Mouse (Mus musculus) C2C12 (cell line): Measurements from ENCODE around the gene Inip.

Experiments used
- CEBPB ChIP-seq: IDR thresholded peaks from one replicate; pipeline ENCODE4 v1.6.1; 2011; ENCODE audit warnings: low read depth, mild to moderate bottlenecking, control low read depth, moderate library complexity
- CTCF ChIP-seq: IDR thresholded peaks from one replicate; pipeline ENCODE4 v1.5.1; 2011; ENCODE audit not compliant: control insufficient read depth, insufficient read depth, insufficient read length
- FOSL1 ChIP-seq: IDR thresholded peaks from one replicate; pipeline ENCODE4 v1.8.0; 2011; ENCODE audit warnings: mild to moderate bottlenecking, low read length; ENCODE audit not compliant: poor library complexity, insufficient read depth, severe bottlenecking
- MAX ChIP-seq: IDR thresholded peaks from one replicate; pipeline ENCODE4 v1.6.1; 2011; ENCODE audit warnings: mild to moderate bottlenecking, control low read depth
- MYOG ChIP-seq: IDR thresholded peaks from one replicate; pipeline ENCODE4 v1.6.1; 2011; ENCODE audit not compliant: control insufficient read depth, insufficient read length; ENCODE audit errors: extremely low read depth
- USF1 ChIP-seq: IDR thresholded peaks from one replicate; pipeline ENCODE4 v1.6.1; 2011; ENCODE audit warnings: low read depth, mild to moderate bottlenecking, control low read depth, moderate library complexity

DNA sequence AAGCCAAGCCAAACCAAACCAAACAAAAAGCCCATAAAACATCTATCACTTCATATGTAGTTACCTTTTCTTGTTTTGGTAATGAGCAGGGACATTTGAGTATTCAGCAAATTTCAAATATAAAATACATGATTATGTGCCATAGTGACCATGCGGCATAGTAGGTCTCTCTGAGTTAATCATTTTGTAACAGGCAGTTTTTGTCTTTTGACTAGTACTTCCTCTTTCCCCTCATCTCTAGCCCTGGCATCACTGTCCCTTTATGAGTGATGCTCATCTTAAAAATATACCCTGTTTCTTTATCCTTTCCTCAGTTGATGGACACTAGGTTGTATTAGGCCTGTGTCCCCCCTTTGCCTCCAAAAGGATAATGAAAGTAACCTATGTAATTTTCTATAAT, 20.1 kb upstream of the Inip start:
- TF ChIP-seq USF1 (no peak), CEBPB (no peak), MAX (no peak), CTCF (no peak), MYOG (no peak), FOSL1 (no peak)
